Mouse (Mus musculus) bone marrow, adult 2 months (tissue): ENCODE data around the gene Wasf1.

Source experiments
- CTCF ChIP-seq: fragments of 200-500 bp; IDR thresholded peaks from 2 replicates; pipeline ENCODE4 v1.5.1; 2011; ENCODE audit warnings: low read length, control low read depth; ENCODE audit not compliant: control insufficient read depth, insufficient read depth
- POLR2A ChIP-seq: fragments of 200-500 bp; IDR thresholded peaks from 2 replicates; pipeline ENCODE4 v1.6.1; 2011; ENCODE audit warnings: low read depth, mild to moderate bottlenecking, control low read depth, low read length, borderline replicate concordance; ENCODE audit not compliant: control insufficient read depth

DNA sequence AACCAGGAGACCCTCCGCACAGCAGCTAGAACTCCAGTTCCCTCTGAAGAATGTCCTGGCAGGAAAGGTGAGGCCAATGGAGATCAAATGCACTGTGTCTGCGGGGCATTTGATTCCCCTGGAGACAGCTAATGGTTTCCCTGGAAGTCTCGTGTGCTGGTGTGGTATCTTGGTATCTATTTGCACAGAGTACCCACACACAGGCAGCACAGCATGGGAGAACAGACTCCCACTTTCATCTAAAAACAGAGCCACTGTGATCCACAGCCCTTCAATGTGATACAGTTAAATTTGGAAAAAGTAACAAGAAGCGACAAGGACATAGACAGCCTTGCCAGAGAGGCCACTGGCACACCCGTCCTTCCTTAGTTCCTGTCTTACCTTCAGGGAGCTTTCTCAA lies 39.4 kb upstream of the Wasf1 start:
- TF ChIP-seq CTCF (no peak), POLR2A (no peak)
